In the genomic region with DNA sequence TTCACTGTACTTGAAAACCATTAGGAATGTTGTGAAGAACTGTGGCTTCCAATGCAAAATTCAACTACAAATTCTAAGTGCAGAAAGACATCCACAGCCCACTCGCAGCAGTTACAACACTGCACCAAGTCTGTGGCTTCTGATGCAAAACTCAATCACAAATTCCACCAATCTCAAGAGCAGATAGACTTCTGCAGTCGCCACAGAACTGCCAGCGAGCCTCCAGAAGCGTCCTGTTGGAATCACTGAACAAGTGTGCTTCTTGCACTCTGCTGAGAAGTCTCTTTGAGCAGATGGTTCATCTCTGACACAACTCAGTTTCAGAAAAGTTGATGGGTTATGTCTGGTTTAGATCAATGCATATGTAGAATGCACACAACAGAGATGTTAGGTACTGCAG, we compare ENCODE assay signal across 22 mouse cellular contexts. TPM values are rescaled to one million over a fixed set of nuclear protein-coding genes. Genes with fewer than 3 reads are reported as not detected.
DNase-seq lines count a peak whose midpoint lies in the region; ATAC-seq and TF ChIP-seq lines count a peak whose summit lies in the region.
"Had no signal": no experiment of that assay in that cellular context is flagged by ENCODE, and none has a peak within 500 bp of the region (broad histone marks: within the 10 kb centered on the region; RNA-seq: fewer than 3 reads in every experiment).

No protein-coding gene starts in this region.

- TF ChIP-seq EP300 in heart, adult 2 months (IDR thresholded peaks at IDR 0.05; ENCODE audit: insufficient read depth, low read depth, low read length) = no peak

- intact Hi-C loops in heart, adult 2 months (cut with DNase I) = no loop called here

- peak; percentile 12; the same call in 1 of the 2 replicates for ATAC-seq in lung, embryonic 16.5 days (ENCODE audit: low read depth)
- ATAC-seq: forebrain, embryonic 13.5 days; forebrain, embryonic 15.5 days; forebrain, postnatal 0 days had no signal

- H3K4me3 ChIP-seq in heart, adult 2 months = no peak overlapping the region
- H3K4me3 ChIP-seq in lung, embryonic 16.5 days (ENCODE audit: low read length) = no peak overlapping the region
- no peak overlapping the region for H3K4me3 ChIP-seq in limb, embryonic 10.5 days
- H3K4me3 ChIP-seq: embryonic facial prominence, embryonic 12.5 days; forebrain, embryonic 13.5 days; forebrain, embryonic 15.5 days had no signal

- H3K4me1 ChIP-seq in heart, adult 2 months (ENCODE audit: control insufficient read depth, insufficient read depth, low read length) = no peaks in the 10 kb centered on the region
- H3K4me1 ChIP-seq in lung, embryonic 16.5 days (replicated peaks; ENCODE audit: control insufficient read depth, insufficient read depth, low read length) = peaks cover 14% of the 10 kb centered on the region
- peaks cover 4% of the 10 kb centered on the region for H3K4me1 ChIP-seq in limb, embryonic 10.5 days
- H3K4me1 ChIP-seq: forebrain, embryonic 13.5 days; forebrain, embryonic 15.5 days had no signal

- no peaks in the 10 kb centered on the region for H3K79me2 ChIP-seq in heart, adult 2 months (replicated peaks; ENCODE audit: control insufficient read depth, insufficient read depth, low read length)

- DNase-seq in heart, adult 11 months = peak; percentile 75
- DNase-seq in heart, adult 2 months = no peak
- DNase-seq in lung, postnatal 10 days = no peak
- peak; percentile 10 for DNase-seq in limb, embryonic 10.5 days (ENCODE audit: low spot score)
- no peak for DNase-seq in frontal cortex, postnatal 36 days (ENCODE audit: low spot score in 2 of 2)
- DNase-seq: adrenal gland, adult 2 months; adrenal gland, postnatal 10 days; adrenal gland, postnatal 25 days; cerebellum, adult 11 months; cerebellum, adult 18-20 months; cerebellum, adult 8-10 months; cerebellum, adult 9-11 months; cerebellum, postnatal 14 days; cerebellum, postnatal 36 days; embryo, embryonic 11 days; forebrain, postnatal 0 days had no signal

- H3K9ac ChIP-seq in heart, adult 2 months (ENCODE audit: low read depth, low read length) = no peak overlapping the region
- no peak overlapping the region for H3K9ac ChIP-seq in lung, embryonic 16.5 days (ENCODE audit: low read length)
- H3K9ac ChIP-seq: embryonic facial prominence, embryonic 12.5 days; forebrain, embryonic 13.5 days; forebrain, embryonic 15.5 days; forebrain, postnatal 0 days had no signal

- no peaks in the 10 kb centered on the region for H3K9me3 ChIP-seq in lung, embryonic 16.5 days (ENCODE audit: control insufficient read depth, low read length)
- no peaks in the 10 kb centered on the region for H3K9me3 ChIP-seq in limb, embryonic 10.5 days (replicated peaks)
- H3K9me3 ChIP-seq: embryonic facial prominence, embryonic 12.5 days; forebrain, embryonic 13.5 days; forebrain, embryonic 15.5 days had no signal

- no peak overlapping the region for H3K27ac ChIP-seq in heart, adult 2 months
- no peak overlapping the region for H3K27ac ChIP-seq in lung, embryonic 16.5 days (ENCODE audit: low read length)
- no peak overlapping the region for H3K27ac ChIP-seq in limb, embryonic 10.5 days
- H3K27ac ChIP-seq: embryonic facial prominence, embryonic 12.5 days; forebrain, embryonic 13.5 days; forebrain, embryonic 15.5 days had no signal

- 85% methylated on average over 4 of the region's 4 CpGs for WGBS in heart, adult 2 months
- 69% methylated on average over 4 of the region's 4 CpGs for WGBS in lung, embryonic 16.5 days
- 93% methylated on average over 4 of the region's 4 CpGs for WGBS in limb, embryonic 10.5 days

- TF ChIP-seq POLR2A in heart, adult 2 months (IDR thresholded peaks at IDR 0.05; ENCODE audit: insufficient read depth, low read depth, low read length) = no peak

- no peak for TF ChIP-seq CTCF in heart, adult 2 months (IDR thresholded peaks at IDR 0.05)

- no peak overlapping the region for H3K4me2 ChIP-seq in lung, embryonic 16.5 days (ENCODE audit: low read depth, low read length)
- H3K4me2 ChIP-seq: embryonic facial prominence, embryonic 12.5 days; forebrain, embryonic 13.5 days; forebrain, embryonic 15.5 days had no signal

- no peaks in the 10 kb centered on the region for H3K27me3 ChIP-seq in heart, adult 2 months (ENCODE audit: control insufficient read depth, insufficient read depth, low read length)
- no peaks in the 10 kb centered on the region for H3K27me3 ChIP-seq in lung, embryonic 16.5 days (ENCODE audit: control insufficient read depth, insufficient read depth, low read depth, low read length)
- H3K27me3 ChIP-seq in limb, embryonic 10.5 days (ENCODE audit: low read depth, poor library complexity, severe bottlenecking) = no peaks in the 10 kb centered on the region
- H3K27me3 ChIP-seq: embryonic facial prominence, embryonic 12.5 days; forebrain, embryonic 13.5 days; forebrain, embryonic 15.5 days had no signal

- H3K36me3 ChIP-seq in heart, adult 2 months (ENCODE audit: control insufficient read depth, insufficient read depth, low read length) = peaks cover 2% of the 10 kb centered on the region; the same call in 1 of the 2 replicates
- H3K36me3 ChIP-seq in lung, embryonic 16.5 days (ENCODE audit: control insufficient read depth, insufficient read depth, low read length) = peaks cover 14% of the 10 kb centered on the region
- peaks cover 48% of the 10 kb centered on the region for H3K36me3 ChIP-seq in limb, embryonic 10.5 days

RNA-seq across cellular contexts. Expression of a gene that starts 15.9 kb away (rescaled TPM):
- total RNA-seq in heart, adult 2 months (2021) = 10 to 100 TPM; 23.4 to 26.9 TPM
- 40.4 and 60.4 TPM in 2 replicates for polyA plus RNA-seq in heart, adult 2 months (2012; rRNA removed)
- polyA plus RNA-seq in lung, embryonic 16.5 days (2015; fragmentation: Nextera tagmentation; extraction: Ambion mirVana) = 180 and 194 TPM in 2 replicates
- 10.5 and 16.1 TPM in 2 replicates for polyA plus RNA-seq in limb, embryonic 10.5 days (2016; fragmentation: Nextera tagmentation; extraction: Ambion mirVana)
- total RNA-seq: common myeloid progenitor, adult 5-6 weeks; MEL had no signal

Comparison
In these comparisons a context has a peak if more than half of its experiments do, and no peak if none do; other contexts are left out.
1. DNase-seq: peak in heart, adult 11 months (single experiment) and limb, embryonic 10.5 days (single experiment); none in heart, adult 2 months (0 of 2), lung, postnatal 10 days (single experiment) and frontal cortex, postnatal 36 days (0 of 2).